Mouse (Mus musculus): ENCODE results near the gene Gm20831.
"Not testable (repeated sequence)": the region's sequence is repeated elsewhere in the genome, so short reads cannot be mapped to it uniquely, and the experiment has no call there.

The Gm20831 gene

GRCm38 (mm10) chrY:17874441-17874840 lies at the start of gene Gm20831, which contains the start of gene Gm20772:
Gene Gm20831 (plus strand): TSS chrY:17874741.
Gene Gm20772 (plus strand): TSS chrY:17874741.
- not testable (repeated sequence) for DNase-seq (ENCODE audit: low spot score)

DNA sequence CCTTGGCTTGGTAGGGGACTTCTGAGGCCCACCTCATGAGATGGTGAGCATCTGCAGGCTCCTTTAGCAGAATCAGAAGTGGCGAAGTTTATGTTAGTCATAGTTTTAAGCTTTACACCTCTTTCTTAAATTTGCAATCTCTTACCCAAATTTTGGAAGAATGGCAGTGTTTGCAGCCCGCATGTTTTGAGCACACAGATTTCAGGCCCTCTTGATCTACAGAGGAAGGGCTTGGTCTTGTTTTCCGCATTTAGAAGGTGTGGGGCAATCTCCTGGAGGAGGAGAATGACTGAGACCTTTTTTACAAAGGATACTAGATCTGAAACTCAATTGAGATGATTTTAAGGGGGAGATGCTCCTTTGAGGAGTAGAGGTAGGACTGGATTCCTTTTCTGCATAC lies 28.4 kb upstream of the Gm20831 start, which contains the start of gene Gm21904:
Gene Gm21904, minus strand, starts transcription at position 101 of the 400 bp plus-strand sequence.
- DNase-seq (ENCODE audit: low spot score), result not testable (repeated sequence)

- not testable (repeated sequence) for DNase-seq (ENCODE audit: low spot score)
Measured at GRCm38 (mm10) chrY:17937230-17937629, 62.7 kb downstream of the Gm20831 start, which contains the start of gene Srsy. Gene Srsy (minus strand): TSS chrY:17937330.
